Mouse (Mus musculus) cortical plate, adult 2 months (tissue): ENCODE measurements around the gene Ebf1.

Source experiments
- CTCF ChIP-seq: fragments of 200-500 bp; IDR thresholded peaks from 2 replicates; pipeline ENCODE4 v1.5.1; 2011; ENCODE audit warnings: mild to moderate bottlenecking, control low read depth, low read length; ENCODE audit not compliant: insufficient read depth; ENCODE audit errors: extremely low read depth
- POLR2A ChIP-seq: fragments of 200-500 bp; IDR thresholded peaks from 2 replicates; pipeline ENCODE4 v1.6.1; 2011; ENCODE audit warnings: mild to moderate bottlenecking, low read length, control low read depth; ENCODE audit not compliant: insufficient read depth; ENCODE audit errors: extremely low read depth

DNA sequence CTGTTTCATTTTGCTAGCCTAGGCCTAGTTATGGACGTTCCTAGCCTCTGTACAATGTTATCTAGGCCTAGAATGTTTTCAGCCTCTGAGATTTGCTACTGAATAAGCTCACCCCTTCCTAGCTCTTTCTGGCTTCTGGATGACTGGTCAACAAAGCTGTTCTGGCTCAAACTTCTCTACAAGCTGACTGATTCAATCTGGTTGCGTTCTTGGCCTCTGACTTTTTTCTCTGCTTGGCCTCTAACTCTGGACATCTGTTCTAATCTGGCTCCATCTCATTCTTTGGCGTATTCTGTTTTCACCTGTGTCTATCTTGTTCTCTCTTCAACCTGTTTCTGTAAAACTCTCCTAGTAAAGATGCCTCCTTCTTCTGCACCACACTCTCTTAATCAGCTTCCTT, 400.4 kb downstream of the Ebf1 start:
- TF ChIP-seq CTCF, result no peak
- no peak for TF ChIP-seq POLR2A
